Mouse (Mus musculus) stomach, postnatal 0 days (tissue): ENCODE results near the gene Ncf1. TPM values are rescaled to one million over a fixed set of nuclear protein-coding genes. Genes with fewer than 3 reads are reported as not detected.

Experiments used
- ATAC-seq: fragments of 200-750 bp; cut with Nextera tagmentation; 2 replicates; pipeline ENCODE4 v1.8.0; 2017; ENCODE audit not compliant: low FRiP score, low TSS enrichment
- DNase-seq: peaks from one replicate; pipeline ENCODE4 v3.0.0-alpha.2; 2016; ENCODE audit warnings: low spot score
- H3K27ac ChIP-seq: fragments of 300-500 bp; sonication (generic); replicated peaks from 2 replicates; pipeline ENCODE4 v1.5.1; 2014; ENCODE audit warnings: mild to moderate bottlenecking, control low read depth
- H3K27me3 ChIP-seq: fragments of 300-500 bp; sonication (generic); 2 replicates; pipeline ENCODE4 v1.6.1; 2014; ENCODE audit warnings: low read length; ENCODE audit not compliant: control insufficient read depth, insufficient read depth
- H3K36me3 ChIP-seq: fragments of 300-500 bp; sonication (generic); 2 replicates; pipeline ENCODE4 v1.6.1; 2014; ENCODE audit warnings: low read length, mixed read lengths; ENCODE audit not compliant: control insufficient read depth, insufficient read depth
- H3K4me1 ChIP-seq: fragments of 300-500 bp; sonication (generic); replicated peaks from 2 replicates; pipeline ENCODE4 v1.6.1; 2014; ENCODE audit warnings: antibody characterized with exemption; ENCODE audit not compliant: control insufficient read depth, insufficient read depth
- H3K4me2 ChIP-seq: fragments of 300-500 bp; sonication (generic); replicated peaks from 2 replicates; pipeline ENCODE4 v1.6.1; 2014; ENCODE audit warnings: low read depth, mild to moderate bottlenecking, control low read depth, moderate library complexity
- H3K4me3 ChIP-seq: fragments of 300-500 bp; sonication (generic); 2 replicates; pipeline ENCODE4 v1.5.1; 2014; ENCODE audit warnings: low read depth, low read length, control low read depth
- H3K9ac ChIP-seq: fragments of 300-500 bp; sonication (generic); 2 replicates; pipeline ENCODE4 v1.6.1; 2014; ENCODE audit warnings: mild to moderate bottlenecking, low read length, control low read depth, mixed read lengths
- H3K9me3 ChIP-seq: fragments of 300-500 bp; sonication (generic); 2 replicates; pipeline ENCODE4 v1.6.1; 2016; ENCODE audit warnings: low read length; ENCODE audit not compliant: control insufficient read depth
- CTCF ChIP-seq: IDR thresholded peaks from 2 replicates; pipeline ENCODE4 v1.5.1; 2016; ENCODE audit warnings: antibody characterized with exemption, low read depth, mild to moderate bottlenecking, moderate library complexity
- EP300 ChIP-seq: optimal IDR thresholded peaks from 2 replicates; pipeline ENCODE3; 2016; ENCODE audit warnings: antibody characterized with exemption
- WGBS: fragments of 180-500 bp; shearing (Covaris S2); extraction: QIAGEN DNeasy Blood & Tissue Kit; methylation state at CpG from one replicate; pipeline ENCODE4 v1.1.7; 2014; 5-methylcytosine and 5-hydroxymethylcytosine counted together
- polyA plus RNA-seq: library from polyadenylated mRNA; unstranded; fragments of >200 nt; fragmentation: Nextera tagmentation; extraction: Ambion mirVana; gene quantifications from 2 replicates; pipeline ENCODE4 v1.2.1, GENCODE M21; 2015

Ncf1 gene
- polyA plus RNA-seq, 1 experiment from 2014 or later, result 2.4 TPM

DNA sequence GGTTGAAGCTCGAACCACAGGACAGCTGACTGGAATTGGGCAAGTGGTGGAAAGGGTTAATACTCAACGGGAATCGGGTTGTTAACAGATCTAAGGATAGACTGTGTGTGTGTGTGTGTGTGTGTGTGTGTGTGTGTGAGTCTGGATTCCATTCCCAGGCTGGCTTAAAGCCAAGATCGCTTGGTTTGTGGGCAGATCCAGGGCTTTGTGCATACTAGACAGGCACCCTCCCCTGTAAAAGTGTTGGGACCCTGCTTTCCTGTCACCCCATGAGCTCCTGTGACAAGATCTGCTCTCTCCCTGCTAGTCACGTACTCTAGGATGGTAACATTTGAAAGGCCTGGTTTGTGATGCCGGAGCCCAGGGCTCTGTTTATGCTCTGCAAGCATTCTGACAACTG lies 5.7 kb upstream of the Ncf1 start:
- Histone ChIP-seq H3K4me3 (no peak overlapping the region), H3K27me3 (no peaks in the 10 kb centered on the region), H3K36me3 (peaks cover 21% of the 10 kb centered on the region), H3K27ac (peak overlapping the region; percentile 45), H3K9ac (no peak overlapping the region), H3K4me2 (no peak overlapping the region), H3K9me3 (no peaks in the 10 kb centered on the region), H3K4me1 (no peaks in the 10 kb centered on the region; the same call in 1 of the 2 replicates)
- no peak for TF ChIP-seq EP300
- no peak for TF ChIP-seq CTCF
- DNase-seq (peak; percentile 46), ATAC-seq (no peak)
- 18% methylated on average over 6 of the region's 6 CpGs for WGBS

DNA sequence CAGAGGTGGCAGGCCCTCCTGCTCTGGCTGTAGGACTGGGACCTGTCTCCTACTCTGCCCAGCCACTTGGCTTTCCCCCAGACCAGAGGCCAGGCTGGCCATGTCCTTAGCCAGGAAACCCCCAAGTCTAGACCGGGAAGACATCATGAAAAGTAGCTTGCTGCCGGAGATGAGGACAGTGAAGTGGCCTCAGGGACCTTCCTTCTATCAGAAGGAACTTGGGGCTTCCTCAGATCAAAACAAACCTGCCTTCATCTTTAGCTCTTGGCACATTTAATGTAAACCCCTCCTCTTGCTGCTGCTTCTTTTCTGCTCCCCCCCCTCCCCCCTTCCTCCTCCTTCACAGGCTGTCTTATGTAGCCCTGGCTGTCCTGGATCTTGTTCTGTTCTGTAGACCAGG lies 4.8 kb upstream of the Ncf1 start:
- H3K27me3 ChIP-seq, result no peaks in the 10 kb centered on the region
- no peak overlapping the region for H3K9ac ChIP-seq
- DNase-seq (no peak), ATAC-seq (no peak)
- H3K4me1 ChIP-seq, result no peaks in the 10 kb centered on the region; the same call in 1 of the 2 replicates
- TF ChIP-seq EP300, result no peak
- no peak for TF ChIP-seq CTCF
- no peaks in the 10 kb centered on the region for H3K9me3 ChIP-seq
- H3K36me3 ChIP-seq, result peaks cover 20% of the 10 kb centered on the region
- 56% methylated on average over 2 of the region's 2 CpGs for WGBS
- no peak overlapping the region for H3K27ac ChIP-seq
- H3K4me2 ChIP-seq, result no peak overlapping the region
- H3K4me3 ChIP-seq, result no peak overlapping the region

DNA sequence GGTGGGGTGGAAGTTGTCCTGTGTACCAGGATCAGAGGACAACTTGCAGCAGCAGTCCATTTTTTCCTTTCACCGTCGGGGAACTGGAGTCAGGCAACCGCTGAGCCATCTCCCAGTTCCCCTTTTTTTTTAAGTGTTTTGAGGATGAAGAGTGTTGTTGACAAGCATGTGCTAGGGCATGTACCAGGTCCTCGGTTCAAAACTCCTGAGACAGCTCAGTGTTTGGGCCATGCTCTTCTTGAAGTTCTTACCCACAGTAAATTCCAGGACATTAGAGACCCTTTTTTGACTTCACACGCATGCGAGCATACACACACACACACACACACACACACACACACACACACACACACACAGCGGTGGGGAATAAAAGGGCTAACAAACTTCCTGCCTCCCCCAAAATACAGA lies 3.8 kb upstream of the Ncf1 start:
- Histone ChIP-seq H3K9me3 (no peaks in the 10 kb centered on the region), H3K4me1 (no peaks in the 10 kb centered on the region; the same call in 1 of the 2 replicates), H3K27ac (no peak overlapping the region), H3K9ac (no peak overlapping the region), H3K4me3 (no peak overlapping the region), H3K27me3 (no peaks in the 10 kb centered on the region), H3K4me2 (no peak overlapping the region), H3K36me3 (peaks cover 11% of the 10 kb centered on the region)
- no peak for TF ChIP-seq EP300
- TF ChIP-seq CTCF, result no peak
- WGBS, result 45% methylated on average over 7 of the region's 7 CpGs
- DNase-seq (no peak), ATAC-seq (no peak)

DNA sequence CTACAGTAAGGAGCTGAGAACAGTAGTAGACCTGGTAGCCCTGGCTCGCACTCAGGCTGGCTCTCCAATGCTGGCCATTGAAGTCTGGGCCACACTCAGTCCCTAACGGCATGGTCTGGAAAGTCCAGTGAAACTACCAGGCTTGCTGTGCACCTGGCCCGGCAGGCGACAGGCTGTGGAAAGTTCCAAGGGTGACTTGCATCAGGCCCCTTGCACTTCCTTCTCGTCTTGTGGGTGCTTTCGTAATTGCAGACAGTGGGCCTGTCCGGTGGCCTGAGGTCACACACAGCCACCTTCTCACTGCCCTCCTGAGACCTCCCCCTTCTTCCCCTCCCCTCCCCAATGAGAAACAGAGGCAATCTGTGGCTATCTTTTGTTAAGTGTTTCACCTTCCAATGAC lies 3.1 kb upstream of the Ncf1 start:
- Histone ChIP-seq H3K9ac (no peak overlapping the region), H3K9me3 (no peaks in the 10 kb centered on the region), H3K27ac (peak overlapping the region; percentile 50; the same call in 1 of the 2 replicates), H3K4me3 (no peak overlapping the region), H3K36me3 (peaks cover 6% of the 10 kb centered on the region; the same call in 1 of the 2 replicates), H3K4me2 (no peak overlapping the region), H3K27me3 (no peaks in the 10 kb centered on the region), H3K4me1 (no peaks in the 10 kb centered on the region; the same call in 1 of the 2 replicates)
- 30% methylated on average over 7 of the region's 7 CpGs for WGBS
- ATAC-seq (peak; percentile 28), DNase-seq (peak; percentile 42)
- no peak for TF ChIP-seq CTCF
- no peak for TF ChIP-seq EP300

DNA sequence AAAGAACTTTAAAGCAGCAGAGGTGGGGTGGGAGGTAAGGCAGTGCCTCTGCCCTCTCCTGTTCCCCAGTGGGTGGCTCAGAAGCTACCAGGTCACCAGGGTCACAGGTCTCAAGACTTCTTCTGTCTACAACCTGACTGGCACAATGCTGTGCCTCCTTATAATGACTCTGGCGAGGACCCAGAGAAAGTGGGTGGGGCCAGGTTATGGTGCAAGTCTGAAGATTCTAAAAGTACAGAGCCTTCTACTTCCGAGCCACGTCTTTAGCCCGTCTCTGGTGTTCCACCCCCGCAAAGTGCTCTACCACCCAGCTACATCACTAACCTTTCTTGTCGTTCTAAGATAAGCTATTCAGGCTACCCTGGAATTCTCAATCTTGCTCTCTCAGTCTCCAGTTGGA lies 2.7 kb upstream of the Ncf1 start:
- Histone ChIP-seq H3K4me2 (no peak overlapping the region), H3K4me1 (no peaks in the 10 kb centered on the region; the same call in 1 of the 2 replicates), H3K9ac (no peak overlapping the region), H3K27ac (peak overlapping the region; percentile 50; the same call in 1 of the 2 replicates), H3K4me3 (no peak overlapping the region), H3K9me3 (no peaks in the 10 kb centered on the region), H3K36me3 (peaks cover 1% of the 10 kb centered on the region; the same call in 1 of the 2 replicates), H3K27me3 (no peaks in the 10 kb centered on the region)
- ATAC-seq (peak; percentile 58), DNase-seq (peak; percentile 61)
- no peak for TF ChIP-seq EP300
- TF ChIP-seq CTCF, result no peak
- 33% methylated on average over 6 of the region's 6 CpGs for WGBS

DNA sequence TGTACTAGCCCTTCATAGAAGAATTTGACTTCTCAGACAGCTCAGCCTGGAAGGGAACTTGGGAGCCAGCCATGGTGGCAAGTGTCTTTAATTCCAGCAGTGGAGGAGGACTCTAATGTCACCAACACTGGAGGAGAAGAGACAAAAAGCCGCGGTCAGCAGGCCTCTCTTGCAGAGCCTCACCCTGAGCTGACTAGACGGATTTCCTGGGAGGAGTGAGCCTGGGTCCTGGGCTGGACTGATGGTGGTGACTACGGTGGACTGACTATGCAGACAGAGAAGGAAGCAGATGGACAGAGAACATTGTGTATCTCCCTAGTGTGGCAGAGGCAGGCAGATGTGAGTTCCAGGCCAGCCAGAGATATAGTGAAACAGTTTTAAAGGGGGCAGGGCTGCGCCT lies 2.0 kb upstream of the Ncf1 start:
- H3K9me3 ChIP-seq, result no peaks in the 10 kb centered on the region
- H3K4me3 ChIP-seq, result no peak overlapping the region
- H3K4me1 ChIP-seq, result no peaks in the 10 kb centered on the region; the same call in 1 of the 2 replicates
- no peaks in the 10 kb centered on the region for H3K27me3 ChIP-seq
- DNase-seq (no peak), ATAC-seq (no peak)
- no peak overlapping the region for H3K4me2 ChIP-seq
- H3K27ac ChIP-seq, result no peak overlapping the region
- no peak overlapping the region for H3K9ac ChIP-seq
- 69% methylated on average over 5 of the region's 5 CpGs for whole genome bisulfite sequencing
- no peaks in the 10 kb centered on the region for H3K36me3 ChIP-seq
- no peak for TF ChIP-seq EP300
- TF ChIP-seq CTCF, result no peak
